31 mouse cellular contexts compared by ENCODE assay signal in the genomic region with DNA sequence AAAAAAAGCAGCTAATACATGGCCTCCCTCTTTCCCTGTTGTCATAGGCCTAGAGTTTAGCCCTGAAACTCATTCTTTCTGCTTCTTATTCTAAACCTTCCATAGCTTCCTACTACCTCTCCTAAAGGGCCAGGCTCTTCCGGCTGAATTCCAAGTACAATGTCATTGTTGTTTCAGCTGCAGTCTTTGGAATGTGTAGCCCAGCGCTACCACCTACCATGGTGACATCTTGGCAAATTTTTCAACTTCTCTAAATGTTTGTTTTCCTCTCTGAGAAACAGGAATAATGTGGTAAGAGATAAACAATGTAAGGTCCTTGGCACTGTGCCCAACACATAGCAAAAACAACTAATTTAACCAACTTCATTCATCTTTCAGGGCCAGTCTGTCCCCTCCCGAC. TPM values are rescaled to one million over a fixed set of nuclear protein-coding genes. Genes with fewer than 3 reads are reported as not detected.
DNase-seq lines count a peak whose midpoint lies in the region; ATAC-seq lines count a peak whose summit lies in the region.
"Had no signal": no experiment of that assay in that cellular context is flagged by ENCODE, and none has a peak within 500 bp of the region (broad histone marks: within the 10 kb centered on the region; RNA-seq: fewer than 3 reads in every experiment).

No protein-coding gene starts in this region.

- no peaks in the 10 kb centered on the region for H3K36me3 ChIP-seq in heart, embryonic 14.5 days (ENCODE audit: control insufficient read depth, insufficient read depth, low read length)
- H3K36me3 ChIP-seq: forebrain, embryonic 15.5 days; kidney, embryonic 15.5 days; limb, embryonic 10.5 days had no signal

- no peak overlapping the region for H3K27ac ChIP-seq in heart, embryonic 14.5 days (replicated peaks in 1 of 2; ENCODE audit: control insufficient read depth in 1 of 2, insufficient read depth in 1 of 2, low read depth in 2 of 2, low read length in 2 of 2)
- H3K27ac ChIP-seq: forebrain, embryonic 15.5 days; heart, adult 2 months; kidney, embryonic 15.5 days; limb, embryonic 10.5 days; stomach, postnatal 0 days had no signal

- DNase-seq in heart, adult 18-20 months: no peak
- peak; percentile 8 for DNase-seq in lung, postnatal 10 days
- DNase-seq in lung, adult 18-20 months: no peak
- peak; percentile 71 for DNase-seq in Muller cell, postnatal 12 days (ENCODE audit: inconsistent ontology term)
- DNase-seq in gastrocnemius, adult 8-10 months (ENCODE audit: low spot score in 2 of 2): no peak
- DNase-seq in spleen, postnatal 4 days (ENCODE audit: low spot score in 2 of 2): no peak
- DNase-seq: adrenal gland, postnatal 25 days; cerebellum, adult 11 months; cerebellum, postnatal 10 days; heart, adult 2 months; heart, postnatal 14 days; liver, postnatal 0 days; right cerebral cortex, postnatal 4 days had no signal

- H3K4me2 ChIP-seq in heart, embryonic 14.5 days (ENCODE audit: low read length): no peak overlapping the region
- H3K4me2 ChIP-seq: forebrain, embryonic 15.5 days; kidney, embryonic 15.5 days had no signal

- H3K9me3 ChIP-seq in heart, embryonic 14.5 days (ENCODE audit: control insufficient read depth, low read length): no peaks in the 10 kb centered on the region
- H3K9me3 ChIP-seq: forebrain, embryonic 15.5 days; kidney, embryonic 15.5 days; limb, embryonic 10.5 days; megakaryocyte, embryonic 14.5 days had no signal

- no peak overlapping the region for H3K4me3 ChIP-seq in heart, embryonic 14.5 days (ENCODE audit: control insufficient read depth in 1 of 2, insufficient read depth in 1 of 2, low read depth in 1 of 2, low read length in 2 of 2)
- H3K4me3 ChIP-seq: erythroblast, embryonic 14.5 days; forebrain, embryonic 15.5 days; heart, adult 2 months; kidney, embryonic 15.5 days; limb, embryonic 10.5 days; megakaryocyte, embryonic 14.5 days had no signal

- ATAC-seq in heart, embryonic 14.5 days (ENCODE audit: insufficient number of reproducible peaks, insufficient read depth, low FRiP score, low read depth): peak; percentile 21; the same call in 1 of the 2 replicates
- ATAC-seq: CD4-positive, CD25-positive, alpha-beta regulatory T cell, adult 4 months; forebrain, embryonic 15.5 days; hindbrain, embryonic 16.5 days; intestine, postnatal 0 days; liver, postnatal 0 days had no signal

- peaks cover 0 to 6% of the 10 kb centered on the region in 2 experiments; a peak in 2 of 4 replicates for H3K4me1 ChIP-seq in heart, embryonic 14.5 days (ENCODE audit: control insufficient read depth in 2 of 2, insufficient read depth in 2 of 2, low read length in 2 of 2)
- H3K4me1 ChIP-seq: limb, embryonic 10.5 days; megakaryocyte, embryonic 14.5 days had no signal

- 45% methylated on average over 3 of the region's 3 CpGs for WGBS in heart, embryonic 14.5 days

- H3K27me3 ChIP-seq in heart, embryonic 14.5 days (ENCODE audit: control insufficient read depth, insufficient read depth, low read length): peaks cover 2% of the 10 kb centered on the region; the same call in 1 of the 2 replicates

- H3K9ac ChIP-seq in heart, embryonic 14.5 days (ENCODE audit: low read length): no peak overlapping the region
- H3K9ac ChIP-seq: forebrain, embryonic 15.5 days; kidney, embryonic 15.5 days; liver, postnatal 0 days had no signal

RNA-seq across cellular contexts. Expression of gene Prlhr, which starts 8.4 kb away (rescaled TPM):
- polyA plus RNA-seq in heart, embryonic 14.5 days (2014; fragmentation: Nextera tagmentation; extraction: Ambion mirVana): not detected in 2 replicates
- total RNA-seq in heart, adult 18-20 months (2021): not detected
- not detected for total RNA-seq in gastrocnemius, adult 8-10 months (2022)
- total RNA-seq: ES-E14; gastrocnemius, adult 18-20 months; heart, adult 2 months; heart, postnatal 14 days; liver, adult 2 months; monocyte, adult 5-6 weeks had no signal
- polyA plus RNA-seq: CD4-positive, CD25-positive, alpha-beta regulatory T cell, adult 4 months; erythroblast, embryonic 14.5 days; forebrain, embryonic 15.5 days; heart, adult 2 months; intestine, postnatal 0 days; large intestine, adult 2 months; limb, embryonic 10.5 days; liver, adult 2 months; liver, postnatal 0 days; neural tube, embryonic 11.5 days; stomach, postnatal 0 days; thymus, postnatal 0 days; urinary bladder, adult 2 months had no signal

Comparison
In these comparisons a context has a peak if more than half of its experiments do, and no peak if none do; other contexts are left out.
1. DNase-seq: peak in lung, postnatal 10 days (single experiment) and Muller cell, postnatal 12 days (single experiment); none in heart, adult 18-20 months (0 of 2), lung, adult 18-20 months (0 of 2), gastrocnemius, adult 8-10 months (0 of 2) and spleen, postnatal 4 days (0 of 2).